Mouse (Mus musculus) lung, embryonic 14.5 days (tissue): ENCODE data around the gene Bmp5. TPM values are rescaled to one million over a fixed set of nuclear protein-coding genes. Genes with fewer than 3 reads are reported as not detected.

Experiments used
- ATAC-seq: fragments of 200-750 bp; cut with Nextera tagmentation; 2 replicates; pipeline ENCODE4 v1.8.0; 2017; ENCODE audit warnings: mild to moderate bottlenecking, moderate TSS enrichment, moderate library complexity; ENCODE audit not compliant: insufficient read depth
- DNase-seq: peaks from one replicate; pipeline ENCODE4 v3.0.0-alpha.2; 2015
- H3K27ac ChIP-seq: fragments of 300-500 bp; sonication (generic); 2 replicates; pipeline ENCODE4 v1.5.1; 2014; ENCODE audit warnings: low read depth, mild to moderate bottlenecking, moderate library complexity
- H3K27me3 ChIP-seq: fragments of 300-500 bp; sonication (generic); 2 replicates; pipeline ENCODE4 v1.6.1; 2014; ENCODE audit warnings: low read length, control low read depth; ENCODE audit not compliant: insufficient read depth
- H3K36me3 ChIP-seq: fragments of 300-500 bp; sonication (generic); 2 replicates; pipeline ENCODE4 v1.6.1; 2014; ENCODE audit warnings: control low read depth; ENCODE audit not compliant: insufficient read depth
- H3K4me1 ChIP-seq: fragments of 300-500 bp; sonication (generic); 2 replicates; pipeline ENCODE4 v1.6.1; 2014; ENCODE audit warnings: antibody characterized with exemption, control low read depth; ENCODE audit not compliant: insufficient read depth
- H3K4me2 ChIP-seq: fragments of 300-500 bp; sonication (generic); 2 replicates; pipeline ENCODE4 v1.6.1; 2014; ENCODE audit warnings: mild to moderate bottlenecking
- H3K4me3 ChIP-seq: fragments of 300-500 bp; sonication (generic); 2 replicates; pipeline ENCODE4 v1.5.1; 2014; ENCODE audit warnings: low read depth, low read length
- H3K9ac ChIP-seq: fragments of 300-500 bp; sonication (generic); 2 replicates; pipeline ENCODE4 v1.6.1; 2014
- H3K9me3 ChIP-seq: fragments of 300-500 bp; sonication (generic); 2 replicates; pipeline ENCODE4 v1.6.1; 2016; ENCODE audit warnings: low read depth, low read length, control low read depth
- CTCF ChIP-seq: IDR thresholded peaks from 2 replicates; pipeline ENCODE4 v1.5.1; 2016; ENCODE audit warnings: antibody characterized with exemption, low read depth
- WGBS: fragments of 180-500 bp; shearing (Covaris S2); extraction: QIAGEN DNeasy Blood & Tissue Kit; methylation state at CpG from one replicate; pipeline ENCODE4 v1.1.7; 2014; 5-methylcytosine and 5-hydroxymethylcytosine counted together
- polyA plus RNA-seq: library from polyadenylated mRNA; unstranded; fragments of >200 nt; fragmentation: Nextera tagmentation; extraction: Ambion mirVana; gene quantifications from 2 replicates; pipeline ENCODE4 v1.2.1, GENCODE M21; 2014

Bmp5 gene
- polyA plus RNA-seq, 1 experiment from 2014 or later: 37.6 TPM

GRCm38 (mm10) chr9:75870332-75871177 lies 95.4 kb downstream of the Bmp5 start:
- H3K4me1 ChIP-seq: 0 out of 2 replicates have a peak, but pooled peaks cover 5% of the 10 kb centered on the region
- peaks cover 14% of the 10 kb centered on the region for H3K36me3 ChIP-seq
- no peak for TF ChIP-seq CTCF
- H3K27ac ChIP-seq: peak overlapping the region; percentile 83
- no peak overlapping the region for H3K4me3 ChIP-seq
- WGBS: 29% methylated on average over 7 of the region's 7 CpGs
- ATAC-seq: peak; percentile 79
- H3K9me3 ChIP-seq: no peaks in the 10 kb centered on the region
- no peaks in the 10 kb centered on the region for H3K27me3 ChIP-seq
- no peak overlapping the region for H3K9ac ChIP-seq
- peak; percentile 86 for DNase-seq
- peak overlapping the region; percentile 23 for H3K4me2 ChIP-seq

- ATAC-seq: no peak
- DNase-seq: peak; percentile 30
Observed at GRCm38 (mm10) chr9:75876333-75876732, 101.2 kb downstream of the Bmp5 start.

GRCm38 (mm10) chr9:75883481-75884190 lies 108.5 kb downstream of the Bmp5 start:
- Histone ChIP-seq H3K27ac (no peak overlapping the region), H3K36me3 (peaks cover 16% of the 10 kb centered on the region), H3K4me1 (no peaks in the 10 kb centered on the region), H3K4me2 (no peak overlapping the region), H3K27me3 (no peaks in the 10 kb centered on the region), H3K9me3 (no peaks in the 10 kb centered on the region), H3K4me3 (no peak overlapping the region), H3K9ac (no peak overlapping the region)
- TF ChIP-seq CTCF: no peak
- DNase-seq (no peak), ATAC-seq (no peak)
- WGBS: 92% methylated on average over 4 of the region's 4 CpGs

More at GRCm38 (mm10) chr9:75876333-75876732, 101.2 kb downstream of the Bmp5 start:
- H3K27me3 ChIP-seq: no peaks in the 10 kb centered on the region
- H3K4me2 ChIP-seq: no peak overlapping the region
- H3K36me3 ChIP-seq: peaks cover 18% of the 10 kb centered on the region
- no peak overlapping the region for H3K9ac ChIP-seq
- H3K4me3 ChIP-seq: no peak overlapping the region
- H3K27ac ChIP-seq: no peak overlapping the region
- H3K4me1 ChIP-seq: no peaks in the 10 kb centered on the region
- WGBS: 41% methylated on average over 2 of the region's 2 CpGs
- no peak for TF ChIP-seq CTCF
- H3K9me3 ChIP-seq: no peaks in the 10 kb centered on the region

GRCm38 (mm10) chr9:75886801-75887544 lies 111.8 kb downstream of the Bmp5 start:
- TF ChIP-seq CTCF: no peak
- ATAC-seq (no peak), DNase-seq (no peak)
- Histone ChIP-seq H3K9me3 (no peaks in the 10 kb centered on the region), H3K27ac (no peak overlapping the region), H3K36me3 (peaks cover 13% of the 10 kb centered on the region), H3K4me1 (no peaks in the 10 kb centered on the region), H3K9ac (no peak overlapping the region), H3K27me3 (no peaks in the 10 kb centered on the region), H3K4me2 (no peak overlapping the region), H3K4me3 (no peak overlapping the region)
- 85% methylated on average over 7 of the region's 7 CpGs for WGBS

- Histone ChIP-seq H3K9ac (no peak overlapping the region), H3K4me3 (no peak overlapping the region), H3K4me2 (no peak overlapping the region), H3K4me1 (no peaks in the 10 kb centered on the region), H3K9me3 (no peaks in the 10 kb centered on the region), H3K36me3 (0 out of 2 replicates have a peak, but pooled peaks cover 15% of the 10 kb centered on the region), H3K27me3 (no peaks in the 10 kb centered on the region), H3K27ac (no peak overlapping the region)
- TF ChIP-seq CTCF: no peak
- WGBS: 80% methylated on average over 8 of the region's 8 CpGs
- DNase-seq (no peak), ATAC-seq (no peak)
Observed at GRCm38 (mm10) chr9:75896918-75897317, 121.8 kb downstream of the Bmp5 start.

GRCm38 (mm10) chr9:75898022-75898421 lies 122.9 kb downstream of the Bmp5 start:
- DNase-seq: no peak
- WGBS: 55% methylated on average over 4 of the region's 4 CpGs

More at GRCm38 (mm10) chr9:75898022-75898421, 122.9 kb downstream of the Bmp5 start:
- no peak overlapping the region for H3K27ac ChIP-seq
- TF ChIP-seq CTCF: no peak
- no peak for ATAC-seq
- no peak overlapping the region for H3K4me2 ChIP-seq
- no peak overlapping the region for H3K4me3 ChIP-seq
- 0 out of 2 replicates have a peak, but pooled peaks cover 12% of the 10 kb centered on the region for H3K36me3 ChIP-seq
- H3K9me3 ChIP-seq: no peaks in the 10 kb centered on the region
- H3K27me3 ChIP-seq: no peaks in the 10 kb centered on the region
- no peaks in the 10 kb centered on the region for H3K4me1 ChIP-seq
- H3K9ac ChIP-seq: no peak overlapping the region
